Mouse (Mus musculus): ENCODE measurements around the gene Hmox1. TPM values are rescaled to one million over a fixed set of nuclear protein-coding genes. Genes with fewer than 3 reads are reported as not detected.

Hmox1 gene
- polyA plus RNA-seq, 1 experiment from 2014 or later, result 38.2 TPM

GRCm38 (mm10) chr8:75134603-75135391 lies 41.4 kb downstream of the Hmox1 start:
- peak; percentile 80; the same call in 1 of the 2 replicates for ATAC-seq (ENCODE audit: borderline replicate concordance, extremely low read depth, low FRiP score, low TSS enrichment)
- 0% methylated on average over 2 of the region's 2 CpGs for WGBS
- H3K4me3 ChIP-seq, result no peak overlapping the region
- no peaks in the 10 kb centered on the region for H3K9me3 ChIP-seq
- H3K27me3 ChIP-seq, result no peaks in the 10 kb centered on the region
- H3K4me1 ChIP-seq, result peaks cover 20% of the 10 kb centered on the region
- peaks cover 10% of the 10 kb centered on the region; the same call in 1 of the 2 replicates for H3K36me3 ChIP-seq
- peak overlapping the region; percentile 47; the same call in 1 of the 2 replicates for H3K27ac ChIP-seq
- no peak overlapping the region for H3K9ac ChIP-seq
- H3K4me2 ChIP-seq, result no peak overlapping the region

DNA sequence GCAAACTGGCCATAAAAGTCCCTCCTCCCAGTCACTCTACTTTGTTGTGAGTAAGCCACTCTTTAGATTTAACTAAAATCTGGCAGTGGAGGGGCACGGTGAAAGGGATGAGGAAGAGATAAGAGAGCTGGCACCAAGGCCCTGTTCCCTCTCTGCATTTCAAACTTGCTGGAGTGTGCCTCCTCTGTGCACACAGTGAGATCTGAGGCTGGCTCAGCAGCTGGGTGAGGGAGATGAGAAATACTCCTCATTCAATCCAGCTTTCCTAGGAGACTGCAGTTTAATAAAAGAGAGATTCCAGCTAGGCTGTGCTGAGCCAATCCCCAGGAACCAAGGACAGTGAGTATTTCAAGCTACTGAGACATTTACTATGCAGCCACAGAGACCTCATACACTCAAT lies 42.3 kb downstream of the Hmox1 start:
- Histone ChIP-seq H3K4me2 (no peak overlapping the region), H3K4me1 (peaks cover 20% of the 10 kb centered on the region), H3K36me3 (0 out of 2 replicates have a peak, but pooled peaks cover 2% of the 10 kb centered on the region), H3K27me3 (no peaks in the 10 kb centered on the region), H3K9me3 (no peaks in the 10 kb centered on the region), H3K9ac (no peak overlapping the region), H3K27ac (0 out of 2 replicates have a peak overlapping the region, but pooled peaks have one; percentile 10), H3K4me3 (no peak overlapping the region)
- ATAC-seq (ENCODE audit: borderline replicate concordance, extremely low read depth, low FRiP score, low TSS enrichment), result no peak
- WGBS, result 13% methylated on average over 1 of the region's 1 CpGs

DNA sequence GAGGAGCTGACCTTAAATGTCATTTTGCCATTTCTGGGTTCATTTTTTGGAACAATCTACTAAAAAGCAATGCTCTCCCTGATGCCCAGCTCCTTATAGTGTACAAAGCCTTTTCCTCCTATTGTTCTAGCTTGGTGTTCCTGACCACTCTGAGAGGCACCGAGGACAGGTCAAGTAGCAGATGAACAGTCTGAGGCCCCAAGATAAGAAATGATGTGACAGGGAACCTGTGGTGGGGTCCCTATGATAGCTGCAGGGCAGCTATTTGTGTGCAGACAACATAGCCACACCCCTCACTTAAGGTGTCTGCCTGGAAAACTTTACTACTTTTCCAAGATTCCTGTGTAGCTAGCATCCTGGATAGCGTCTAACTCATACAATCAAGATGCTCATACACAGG lies 42.8 kb downstream of the Hmox1 start:
- Histone ChIP-seq H3K36me3 (0 out of 2 replicates have a peak, but pooled peaks cover 2% of the 10 kb centered on the region), H3K4me2 (no peak overlapping the region), H3K9ac (no peak overlapping the region), H3K4me1 (peaks cover 20% of the 10 kb centered on the region), H3K4me3 (no peak overlapping the region), H3K9me3 (no peaks in the 10 kb centered on the region), H3K27ac (no peak overlapping the region), H3K27me3 (no peaks in the 10 kb centered on the region)
- WGBS, result 61% methylated on average over 2 of the region's 2 CpGs
- no peak for ATAC-seq (ENCODE audit: borderline replicate concordance, extremely low read depth, low FRiP score, low TSS enrichment)

- Histone ChIP-seq H3K4me2 (no peak overlapping the region), H3K9me3 (no peaks in the 10 kb centered on the region), H3K4me1 (peaks cover 20% of the 10 kb centered on the region), H3K36me3 (no peaks in the 10 kb centered on the region), H3K27me3 (no peaks in the 10 kb centered on the region), H3K4me3 (no peak overlapping the region), H3K27ac (no peak overlapping the region), H3K9ac (no peak overlapping the region)
- WGBS, result 80% methylated on average over 3 of the region's 3 CpGs
- peak; percentile 27; the same call in 1 of the 2 replicates for ATAC-seq (ENCODE audit: borderline replicate concordance, extremely low read depth, low FRiP score, low TSS enrichment)
These were observed 44.1 kb downstream of the Hmox1 start for GRCm38 (mm10) chr8:75137536-75137935.

Other genes starting within 250 kb of the Hmox1 start
- gene Isx, start 220.4 kb upstream of the Hmox1 start, polyA plus RNA-seq (2015; fragmentation: Nextera tagmentation; extraction: Ambion mirVana), result not detected in 2 replicates
- 31.5 and 39.0 TPM in 2 replicates for gene Hmgxb4, start 100.3 kb upstream of the Hmox1 start, polyA plus RNA-seq (2015; fragmentation: Nextera tagmentation; extraction: Ambion mirVana)
- 20.6 and 21.1 TPM in 2 replicates for gene Tom1, start 59.9 kb upstream of the Hmox1 start, polyA plus RNA-seq (2015; fragmentation: Nextera tagmentation; extraction: Ambion mirVana)
- gene Mcm5, start 15.9 kb downstream of the Hmox1 start, polyA plus RNA-seq (2015; fragmentation: Nextera tagmentation; extraction: Ambion mirVana), result 206 and 212 TPM in 2 replicates
- gene Rasd2, start 120.3 kb downstream of the Hmox1 start, polyA plus RNA-seq (2015; fragmentation: Nextera tagmentation; extraction: Ambion mirVana), result 1.5 and 1.6 TPM in 2 replicates

All from lung, embryonic 15.5 days (tissue).